Mouse (Mus musculus) forebrain, embryonic 16.5 days (tissue): Measurements from ENCODE around the gene Plpp1. TPM values are rescaled to one million over a fixed set of nuclear protein-coding genes. Genes with fewer than 3 reads are reported as not detected.

Experiments
- ATAC-seq: fragments of 200-750 bp; cut with Nextera tagmentation; 2 replicates; pipeline ENCODE4 v1.8.0; 2017; ENCODE audit warnings: mild to moderate bottlenecking, moderate library complexity
- H3K27ac ChIP-seq: fragments of 300-500 bp; sonication (generic); 2 replicates; pipeline ENCODE4 v1.5.1; 2014; ENCODE audit warnings: low read length, control low read depth
- H3K27me3 ChIP-seq: fragments of 300-500 bp; sonication (generic); replicated peaks from 2 replicates; pipeline ENCODE4 v1.6.1; 2014; ENCODE audit warnings: low read length; ENCODE audit not compliant: control insufficient read depth, insufficient read depth
- H3K36me3 ChIP-seq: fragments of 300-500 bp; sonication (generic); 2 replicates; pipeline ENCODE4 v1.6.1; 2014; ENCODE audit not compliant: control insufficient read depth, insufficient read depth
- H3K4me1 ChIP-seq: fragments of 300-500 bp; sonication (generic); replicated peaks from 2 replicates; pipeline ENCODE4 v1.6.1; 2014; ENCODE audit warnings: low read length; ENCODE audit not compliant: control insufficient read depth, insufficient read depth
- H3K4me2 ChIP-seq: fragments of 300-500 bp; sonication (generic); 2 replicates; pipeline ENCODE4 v1.6.1; 2014; ENCODE audit warnings: mild to moderate bottlenecking, low read length, control low read depth
- H3K4me3 ChIP-seq: fragments of 300-500 bp; sonication (generic); replicated peaks from 2 replicates; pipeline ENCODE4 v1.5.1; 2014; ENCODE audit warnings: mild to moderate bottlenecking, low read length, control low read depth
- H3K9ac ChIP-seq: fragments of 300-500 bp; sonication (generic); replicated peaks from 2 replicates; pipeline ENCODE4 v1.6.1; 2014; ENCODE audit warnings: low read depth, low read length, control low read depth
- H3K9me3 ChIP-seq: fragments of 300-500 bp; sonication (generic); 2 replicates; pipeline ENCODE4 v1.6.1; 2016; ENCODE audit warnings: low read length; ENCODE audit not compliant: control insufficient read depth
- WGBS: fragments of 180-500 bp; shearing (Covaris S2); extraction: QIAGEN DNeasy Blood & Tissue Kit; methylation state at CpG from one replicate; pipeline ENCODE4 v1.1.7; 2014; 5-methylcytosine and 5-hydroxymethylcytosine counted together
- polyA plus RNA-seq: library from polyadenylated mRNA; unstranded; fragments of >200 nt; fragmentation: Nextera tagmentation; extraction: Ambion mirVana; gene quantifications from 2 replicates; pipeline ENCODE4 v1.2.1, GENCODE M21; 2015

Gene Plpp1
- polyA plus RNA-seq, 1 experiment from 2014 or later: 49.2 TPM

DNA sequence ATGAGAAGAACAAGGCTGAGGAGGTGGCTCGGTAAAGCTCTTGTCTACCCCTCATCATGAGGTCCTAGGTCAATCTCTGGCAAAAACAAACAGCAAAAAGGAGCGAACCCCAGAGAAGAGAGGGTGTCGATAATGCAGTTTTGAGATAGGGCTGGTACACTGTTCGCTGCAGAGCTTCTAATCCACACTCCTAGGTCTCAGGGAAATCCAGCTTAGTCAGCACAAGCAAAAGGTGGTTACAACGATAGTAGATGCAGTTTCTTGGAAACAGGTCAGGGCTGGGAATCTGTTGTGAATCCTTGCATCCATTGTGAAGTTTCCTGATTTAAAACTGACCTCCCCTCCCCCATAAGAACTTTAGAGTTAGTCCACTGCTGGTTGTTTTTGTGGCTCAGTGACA is 9.8 kb upstream of the Plpp1 start:
- WGBS: 85% methylated on average over 5 of the region's 5 CpGs
- Histone ChIP-seq H3K4me1 (no peaks in the 10 kb centered on the region), H3K9ac (no peak overlapping the region), H3K27me3 (no peaks in the 10 kb centered on the region), H3K4me2 (no peak overlapping the region), H3K36me3 (no peaks in the 10 kb centered on the region), H3K9me3 (no peaks in the 10 kb centered on the region), H3K4me3 (no peak overlapping the region), H3K27ac (no peak overlapping the region)
- ATAC-seq: no peak

GRCm38 (mm10) chr13:112791906-112792305 is 8.7 kb upstream of the Plpp1 start:
- ATAC-seq: no peak
- WGBS: 75% methylated on average over 5 of the region's 5 CpGs
- Histone ChIP-seq H3K4me1 (no peaks in the 10 kb centered on the region), H3K36me3 (no peaks in the 10 kb centered on the region), H3K4me3 (no peak overlapping the region), H3K27me3 (no peaks in the 10 kb centered on the region), H3K9ac (no peak overlapping the region), H3K4me2 (no peak overlapping the region), H3K9me3 (no peaks in the 10 kb centered on the region), H3K27ac (no peak overlapping the region)

DNA sequence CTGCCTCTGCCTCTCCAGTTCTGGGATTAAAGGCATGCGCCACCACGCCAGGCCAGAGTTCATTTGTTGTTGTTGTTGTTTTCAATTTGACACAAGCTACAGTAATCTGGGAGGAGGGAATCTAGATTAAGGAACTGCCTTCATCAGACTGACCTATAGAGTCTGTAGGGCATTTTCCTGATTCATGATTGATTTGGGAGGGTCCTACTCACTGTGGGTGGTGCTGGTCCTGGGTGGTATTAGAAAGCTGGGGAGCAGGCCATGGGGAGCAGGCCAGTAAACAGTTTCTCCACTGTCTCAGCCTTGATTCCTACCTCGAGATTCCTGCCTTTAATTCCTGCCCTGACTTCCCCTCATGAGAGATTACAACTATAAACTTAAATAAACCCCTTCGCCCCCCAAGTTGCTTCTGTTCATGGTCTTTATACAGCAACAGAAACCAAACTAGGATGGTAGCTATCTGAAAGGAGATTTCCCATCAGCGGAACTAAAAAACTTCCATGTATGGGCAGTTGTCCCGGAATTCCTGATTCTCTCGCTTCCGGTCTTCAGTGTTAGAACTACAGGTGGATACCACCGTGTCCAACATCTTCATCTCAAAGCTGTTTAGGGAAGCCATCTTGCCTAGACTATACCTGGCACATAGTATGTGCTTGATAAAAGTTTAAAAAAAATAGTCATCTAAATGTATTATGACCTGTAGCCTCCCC is 2.2 kb upstream of the Plpp1 start:
- H3K36me3 ChIP-seq: no peaks in the 10 kb centered on the region
- 93% methylated on average over 9 of the region's 9 CpGs for WGBS
- no peak for ATAC-seq
- no peak overlapping the region for H3K4me2 ChIP-seq
- H3K4me3 ChIP-seq: no peak overlapping the region
- H3K9ac ChIP-seq: no peak overlapping the region
- H3K9me3 ChIP-seq: no peaks in the 10 kb centered on the region
- H3K27me3 ChIP-seq: no peaks in the 10 kb centered on the region
- no peak overlapping the region for H3K27ac ChIP-seq
- peaks cover 14% of the 10 kb centered on the region for H3K4me1 ChIP-seq

- Histone ChIP-seq H3K27ac (no peak overlapping the region), H3K4me3 (no peak overlapping the region), H3K4me1 (peaks cover 16% of the 10 kb centered on the region), H3K36me3 (no peaks in the 10 kb centered on the region), H3K9ac (no peak overlapping the region), H3K9me3 (no peaks in the 10 kb centered on the region), H3K4me2 (no peak overlapping the region), H3K27me3 (no peaks in the 10 kb centered on the region)
- no peak for ATAC-seq
- 82% methylated on average over 9 of the region's 9 CpGs for WGBS
Observed at GRCm38 (mm10) chr13:112798953-112799305, 1.7 kb upstream of the Plpp1 start.

DNA sequence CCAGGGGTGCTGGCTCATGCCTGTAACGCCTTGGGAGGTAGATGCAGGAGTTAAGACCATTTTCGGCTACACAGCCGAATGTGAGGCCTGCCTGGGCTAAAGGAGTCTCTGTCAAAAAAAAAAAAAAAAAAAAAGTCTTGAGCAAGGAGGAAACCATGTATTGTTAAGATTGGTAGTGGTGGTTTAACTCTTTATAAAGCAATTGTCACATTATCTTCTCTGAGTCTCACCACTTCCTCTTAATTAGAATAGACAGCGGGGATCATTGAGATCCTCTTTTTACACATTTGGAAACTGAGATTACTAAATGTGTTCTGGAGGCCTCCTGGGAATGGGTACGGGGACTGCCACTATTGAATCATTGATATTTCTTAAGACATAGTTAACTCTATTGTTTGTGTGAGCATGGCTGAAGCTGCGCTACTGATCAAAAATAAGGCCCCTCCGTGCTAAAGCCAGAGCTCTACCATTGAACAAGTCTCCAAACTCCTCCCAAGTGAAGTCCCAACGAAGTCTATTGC is 811 bp upstream of the Plpp1 start:
- peaks cover 16% of the 10 kb centered on the region for H3K4me1 ChIP-seq
- H3K36me3 ChIP-seq: no peaks in the 10 kb centered on the region
- no peak overlapping the region; the same call in 1 of the 2 replicates for H3K9ac ChIP-seq
- no peak overlapping the region for H3K4me3 ChIP-seq
- 75% methylated on average over 8 of the region's 8 CpGs for WGBS
- no peaks in the 10 kb centered on the region for H3K9me3 ChIP-seq
- no peak for ATAC-seq
- no peaks in the 10 kb centered on the region for H3K27me3 ChIP-seq
- no peak overlapping the region for H3K27ac ChIP-seq
- no peak overlapping the region; the same call in 1 of the 2 replicates for H3K4me2 ChIP-seq

DNA sequence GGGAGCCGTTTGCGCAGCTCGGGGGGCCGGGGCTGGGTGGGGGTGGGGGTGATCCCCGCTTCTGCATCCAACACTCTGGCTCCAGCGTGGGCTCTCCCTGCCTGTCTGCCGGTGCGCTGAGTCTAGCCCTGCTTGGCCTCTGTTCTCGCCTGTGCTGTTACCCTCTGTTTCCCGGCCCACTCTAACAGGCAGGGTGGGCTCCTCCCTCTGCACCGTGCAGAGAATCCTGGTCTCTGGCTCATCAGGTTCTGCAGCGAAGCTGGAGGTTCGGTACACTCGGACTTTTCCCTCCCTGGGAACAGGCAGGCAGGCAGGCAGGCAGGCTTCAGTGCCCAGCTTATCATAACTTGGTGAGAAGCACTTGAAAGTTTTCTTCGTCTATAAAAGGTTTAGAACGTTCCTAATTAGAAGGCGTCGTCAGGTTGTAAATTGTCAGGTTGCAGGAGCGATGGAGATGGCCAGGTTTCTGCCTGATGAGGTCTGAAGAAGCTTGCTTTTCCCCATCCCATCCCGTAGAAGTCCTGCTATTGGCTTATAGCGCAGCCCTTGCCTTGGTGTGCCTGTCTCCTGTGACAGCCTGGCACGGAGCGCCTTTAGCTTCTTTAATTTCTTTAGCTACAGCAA is 901 bp downstream of the Plpp1 start:
- Histone ChIP-seq H3K27me3 (no peaks in the 10 kb centered on the region), H3K4me1 (peaks cover 16% of the 10 kb centered on the region), H3K27ac (peak overlapping the region; percentile 76), H3K9me3 (no peaks in the 10 kb centered on the region), H3K4me2 (peak overlapping the region; percentile 88), H3K36me3 (peaks cover 6% of the 10 kb centered on the region; the same call in 1 of the 2 replicates), H3K9ac (peak overlapping the region; percentile 95), H3K4me3 (peak overlapping the region; percentile 62)
- ATAC-seq: peak; percentile 79
- under 1% methylated on average over 23 of the region's 23 CpGs for WGBS

DNA sequence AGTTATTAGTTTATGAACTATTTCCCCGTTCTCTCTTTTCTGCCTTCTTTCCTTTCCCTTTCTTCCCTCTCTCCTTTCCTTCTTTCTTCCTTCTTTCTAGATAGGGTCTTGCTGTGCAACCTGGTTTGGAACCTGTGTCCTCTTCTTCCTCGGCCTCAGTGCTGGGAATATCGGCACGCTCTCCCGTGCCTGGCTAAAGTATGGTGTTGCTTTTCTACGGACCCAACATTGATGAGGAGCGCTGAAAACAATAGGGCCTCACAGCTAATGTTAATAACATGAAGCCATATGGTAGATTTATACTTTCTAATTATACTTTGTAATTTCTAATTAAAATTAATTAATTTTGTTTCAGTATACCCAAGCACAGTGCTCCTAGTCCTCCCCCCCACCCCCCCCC is 2.5 kb downstream of the Plpp1 start:
- H3K4me3 ChIP-seq: no peak overlapping the region; the same call in 1 of the 2 replicates
- 67% methylated on average over 7 of the region's 7 CpGs for WGBS
- H3K36me3 ChIP-seq: peaks cover 6% of the 10 kb centered on the region; the same call in 1 of the 2 replicates
- peak overlapping the region; percentile 33 for H3K4me2 ChIP-seq
- H3K27me3 ChIP-seq: no peaks in the 10 kb centered on the region
- H3K9ac ChIP-seq: no peak overlapping the region
- no peak overlapping the region for H3K27ac ChIP-seq
- no peak for ATAC-seq
- H3K9me3 ChIP-seq: no peaks in the 10 kb centered on the region
- H3K4me1 ChIP-seq: peaks cover 16% of the 10 kb centered on the region

GRCm38 (mm10) chr13:112803661-112804060 is 3.1 kb downstream of the Plpp1 start:
- H3K9ac ChIP-seq: no peak overlapping the region
- H3K4me1 ChIP-seq: peaks cover 16% of the 10 kb centered on the region
- ATAC-seq: no peak
- H3K27me3 ChIP-seq: no peaks in the 10 kb centered on the region
- H3K27ac ChIP-seq: no peak overlapping the region
- H3K9me3 ChIP-seq: no peaks in the 10 kb centered on the region
- WGBS: 87% methylated on average over 4 of the region's 4 CpGs
- no peak overlapping the region for H3K4me2 ChIP-seq
- H3K4me3 ChIP-seq: no peak overlapping the region
- peaks cover 6% of the 10 kb centered on the region; the same call in 1 of the 2 replicates for H3K36me3 ChIP-seq

GRCm38 (mm10) chr13:112805529-112805928 is 4.9 kb downstream of the Plpp1 start:
- Histone ChIP-seq H3K36me3 (peaks cover 6% of the 10 kb centered on the region; the same call in 1 of the 2 replicates), H3K27me3 (no peaks in the 10 kb centered on the region), H3K27ac (no peak overlapping the region), H3K4me1 (peaks cover 13% of the 10 kb centered on the region), H3K9me3 (no peaks in the 10 kb centered on the region), H3K9ac (no peak overlapping the region), H3K4me3 (no peak overlapping the region), H3K4me2 (no peak overlapping the region)
- WGBS: 98% methylated on average over 3 of the region's 3 CpGs
- no peak for ATAC-seq
